Mouse (Mus musculus): ENCODE results near the gene Prox1.

Prox1 gene

DNA sequence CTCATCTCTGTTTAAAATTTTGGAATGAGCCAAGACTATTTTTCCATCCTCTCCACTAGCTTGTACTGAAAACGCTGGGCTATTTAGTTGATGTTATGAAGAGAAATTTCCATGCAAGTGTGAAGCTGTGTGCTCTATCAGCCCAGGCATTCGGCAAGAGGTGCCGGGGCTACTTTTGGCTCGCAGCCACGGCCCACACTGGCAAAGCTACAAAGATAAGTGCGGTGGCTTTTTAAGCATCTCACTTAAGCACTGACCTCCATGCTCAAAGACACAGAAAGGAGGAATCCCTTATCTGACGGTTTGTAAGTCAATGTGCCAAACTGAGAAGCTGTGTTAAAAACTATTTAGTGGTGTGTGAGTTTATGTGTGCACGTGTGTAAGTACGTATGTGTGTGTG lies 26.9 kb downstream of the Prox1 start:
- no peak for DNase-seq (ENCODE audit: low spot score)

DNA sequence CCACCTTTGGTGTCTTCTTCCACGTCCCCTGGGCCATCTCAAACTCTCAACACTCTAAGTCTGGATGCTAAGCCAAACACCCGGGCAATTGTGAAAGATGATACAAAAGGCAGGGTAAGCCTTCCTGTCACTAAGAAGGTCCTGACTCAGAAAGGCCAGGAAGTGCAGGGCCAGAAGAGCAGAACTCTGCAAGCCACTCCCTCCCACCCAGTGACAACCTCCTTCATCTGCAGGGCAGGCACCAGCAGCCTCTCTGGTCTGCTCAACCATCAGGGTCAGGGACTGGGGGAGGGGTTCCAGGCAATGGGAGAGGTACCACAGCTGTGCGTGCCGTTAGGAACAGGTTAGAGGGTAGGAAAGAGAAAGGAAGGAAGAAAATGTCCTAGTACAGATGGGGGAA lies 27.9 kb downstream of the Prox1 start:
- no peak for DNase-seq (ENCODE audit: low spot score)

DNA sequence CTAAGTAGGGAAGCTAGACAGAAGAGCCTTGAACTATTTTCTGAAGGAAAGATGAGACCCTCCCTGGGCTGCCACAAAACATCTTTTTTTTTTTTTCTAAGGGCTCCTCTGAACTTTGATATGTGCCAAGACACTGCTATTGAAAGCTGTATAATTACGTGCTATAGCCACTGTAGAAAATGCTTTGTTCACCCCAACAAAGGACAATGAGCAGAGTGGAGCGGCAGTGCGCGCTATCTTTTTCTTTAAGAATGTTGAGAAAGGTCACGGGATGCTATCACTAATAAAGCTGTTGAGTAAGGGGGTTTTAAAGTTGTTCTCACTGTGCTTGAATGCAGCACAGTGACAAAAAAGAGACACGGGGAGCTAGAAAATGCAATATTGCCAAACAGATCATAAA lies 30.0 kb downstream of the Prox1 start:
- no peak for DNase-seq (ENCODE audit: low spot score)

DNA sequence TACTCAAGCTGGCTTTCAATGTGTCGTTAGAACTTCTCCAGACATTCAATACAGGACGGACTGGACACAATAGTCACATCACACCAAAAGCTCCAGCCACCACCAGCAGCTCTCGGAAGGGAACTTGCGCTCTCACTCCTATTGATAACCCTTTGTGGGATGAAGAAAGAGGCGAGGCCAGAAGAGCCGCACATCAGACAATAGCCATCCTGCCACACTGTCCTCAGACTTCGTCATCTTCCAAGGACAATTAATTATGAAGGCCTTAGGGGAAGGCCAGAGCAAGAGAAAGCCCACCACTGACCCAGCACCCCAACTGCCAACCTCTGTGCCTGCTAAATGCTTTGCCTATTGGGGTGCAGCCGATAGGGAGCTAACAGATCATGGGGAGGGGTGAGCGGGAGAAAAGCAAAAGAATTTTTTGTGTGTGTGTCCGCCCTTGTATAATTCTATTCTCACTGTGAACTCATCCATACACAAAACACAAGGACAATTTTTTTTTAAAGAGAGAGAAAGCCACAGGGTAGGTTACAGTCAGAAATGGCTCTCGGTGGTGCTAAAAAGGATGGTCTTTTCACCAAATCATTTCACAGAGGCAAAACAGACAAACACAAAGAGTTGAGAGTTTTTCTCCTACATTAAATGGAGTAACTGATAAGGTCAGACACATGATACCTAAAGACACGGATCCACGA lies 30.7 kb downstream of the Prox1 start:
- DNase-seq (ENCODE audit: low spot score), result no peak

DNA sequence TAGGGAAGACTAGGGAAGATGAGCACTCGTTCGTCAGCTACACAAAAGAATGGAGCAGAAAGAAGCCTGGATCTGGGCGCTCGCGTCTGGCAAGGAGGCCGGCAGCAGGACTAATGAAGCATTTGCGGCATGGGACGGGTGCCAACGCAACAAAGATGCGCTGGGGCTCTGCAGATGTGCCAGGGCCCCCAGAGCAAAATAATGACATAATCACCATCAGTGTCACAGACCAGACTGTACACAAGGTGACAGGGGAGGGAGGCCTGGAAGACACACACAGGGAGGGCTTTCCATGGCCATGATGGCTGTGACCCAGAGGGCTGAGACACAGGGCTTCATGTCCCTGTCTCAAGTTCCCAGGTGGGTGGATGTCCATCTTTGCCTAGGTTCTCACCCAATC lies 32.6 kb downstream of the Prox1 start:
- no peak for DNase-seq (ENCODE audit: low spot score)

DNA sequence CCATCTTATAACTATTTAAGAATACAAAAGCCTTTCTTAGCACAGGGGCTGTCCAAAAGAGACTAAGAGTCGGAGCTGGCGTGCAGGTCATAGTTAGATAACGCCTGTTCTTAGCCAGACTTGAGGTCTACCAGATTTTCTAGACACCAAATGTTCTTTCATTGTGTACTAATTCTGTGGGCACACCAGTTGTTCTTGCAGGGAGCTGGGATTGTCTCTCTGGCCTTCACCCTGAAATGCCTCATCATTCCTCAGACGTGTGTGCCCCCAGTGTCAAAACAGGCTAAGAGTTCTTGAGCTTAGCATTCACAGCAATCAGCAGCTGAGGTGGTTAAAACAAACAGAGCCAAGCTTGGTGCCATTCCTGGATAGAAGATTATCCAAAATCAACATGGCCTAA lies 37.6 kb downstream of the Prox1 start:
- no peak for DNase-seq (ENCODE audit: low spot score)

DNA sequence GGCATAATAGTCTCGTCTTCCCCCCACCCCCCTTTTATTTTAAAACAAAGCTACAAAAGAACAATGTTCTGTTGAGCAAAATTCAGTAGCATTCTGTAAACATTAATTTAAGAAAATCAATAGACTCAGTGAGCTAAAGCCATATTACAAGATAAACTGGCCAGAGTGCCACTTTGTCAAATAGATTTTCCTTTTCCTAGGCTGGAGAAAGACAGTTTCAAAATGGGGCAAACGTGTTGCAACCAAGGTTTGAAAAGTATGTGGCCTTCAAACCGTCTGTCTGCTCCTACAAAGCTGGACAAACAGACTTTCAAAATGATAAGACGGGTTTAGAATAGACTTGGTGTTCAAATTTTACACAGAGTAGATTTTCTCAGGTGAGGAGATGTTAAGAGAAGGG lies 39.6 kb downstream of the Prox1 start:
- DNase-seq (ENCODE audit: low spot score), result no peak

DNA sequence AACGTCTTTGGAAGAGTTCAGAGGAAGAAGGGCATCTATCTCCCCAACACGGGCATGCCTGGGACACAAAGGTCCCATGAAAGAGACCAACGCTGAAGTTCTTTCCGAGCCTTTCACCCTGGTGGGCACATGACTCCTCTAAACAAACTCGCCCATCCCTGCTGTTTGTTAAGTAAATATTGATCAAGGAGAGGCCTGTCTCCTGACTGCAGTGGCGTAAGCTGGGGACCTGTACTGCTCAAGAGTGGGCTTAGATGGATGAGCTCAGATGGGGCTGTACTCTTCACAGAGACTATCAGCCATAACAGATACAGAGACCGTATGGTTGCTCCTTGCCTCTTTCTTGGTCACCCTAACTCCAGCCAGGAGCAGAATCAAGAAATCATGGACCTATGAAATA lies 41.0 kb downstream of the Prox1 start:
- no peak for DNase-seq (ENCODE audit: low spot score)

DNA sequence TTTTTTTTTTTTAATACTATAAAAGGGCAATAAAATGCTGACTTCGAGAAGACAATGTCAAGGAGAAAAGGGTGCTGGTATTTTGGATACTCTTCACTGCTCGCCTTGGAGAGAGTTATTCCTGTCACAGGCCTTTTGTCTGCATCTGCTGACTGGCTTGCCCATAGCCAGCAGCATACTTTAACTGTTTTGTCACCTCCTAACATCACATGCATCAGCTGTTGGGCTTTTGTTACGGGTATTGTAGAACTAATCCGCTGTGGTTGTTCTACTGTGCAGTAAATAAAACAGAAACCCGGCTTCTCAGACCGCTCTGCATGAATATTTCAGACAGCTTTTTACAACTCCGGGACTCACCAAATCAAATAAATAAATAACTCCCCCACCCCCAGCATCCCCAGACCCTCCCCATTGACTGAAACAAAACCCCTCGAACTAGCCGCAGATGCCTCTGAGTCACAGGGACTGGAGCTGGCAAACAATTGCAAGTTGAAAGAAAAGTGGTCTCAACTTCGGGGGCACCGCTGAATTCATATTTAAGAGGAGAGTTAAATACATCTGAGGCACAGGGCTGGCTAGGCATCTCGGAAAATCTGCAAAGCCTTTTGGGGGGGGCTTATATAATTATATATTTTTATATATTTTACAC lies 41.7 kb downstream of the Prox1 start:
- no peak for DNase-seq (ENCODE audit: low spot score)

DNA sequence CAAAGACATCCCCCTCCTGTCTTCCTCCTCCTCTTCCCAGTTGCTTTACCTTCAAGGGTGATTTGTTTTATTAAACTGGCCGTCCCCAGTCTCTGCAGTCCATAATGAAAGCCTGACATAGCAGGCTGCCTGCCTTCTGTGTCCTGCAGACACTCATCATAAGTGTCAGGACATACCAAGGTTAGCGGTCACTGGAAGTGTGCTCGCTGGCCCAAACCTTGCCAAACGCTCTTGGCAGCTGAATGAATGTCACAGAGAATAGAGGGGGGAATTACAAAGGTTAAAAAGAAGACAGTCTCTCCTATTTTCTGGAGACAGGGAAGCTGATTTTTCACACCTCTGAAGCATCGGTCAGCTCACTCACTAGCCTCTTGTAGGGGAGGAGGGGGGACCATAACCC lies 42.6 kb downstream of the Prox1 start:
- DNase-seq (ENCODE audit: low spot score), result no peak

DNA sequence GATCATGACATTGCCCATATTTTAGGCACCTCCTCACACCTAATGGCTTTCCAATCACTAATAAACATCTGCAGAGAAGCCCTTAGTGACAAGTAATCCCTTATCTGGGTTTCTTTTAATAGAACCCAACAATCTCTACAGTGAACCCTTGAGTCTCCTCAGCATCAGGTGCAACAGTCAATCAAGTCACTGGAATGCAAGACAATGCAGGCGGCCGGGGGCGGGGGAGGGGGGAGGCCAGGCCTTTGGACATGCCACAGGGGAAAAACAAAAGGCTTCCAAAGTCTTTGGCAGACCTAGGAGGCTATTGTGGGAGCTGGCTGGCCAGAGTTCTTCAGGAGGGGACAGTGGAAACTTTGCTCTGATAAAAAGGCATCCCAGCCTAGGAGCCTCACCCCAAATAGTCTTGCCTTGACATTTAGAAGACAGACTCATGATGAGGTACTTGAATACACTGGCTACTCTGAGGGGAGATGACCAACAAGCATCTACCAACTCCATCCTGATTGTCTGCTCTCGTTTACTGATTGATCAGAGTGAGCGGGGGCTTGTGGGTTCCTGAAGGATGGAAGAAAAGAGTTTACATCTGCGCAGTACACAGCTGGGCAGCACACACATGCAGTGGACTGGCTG lies 43.2 kb downstream of the Prox1 start:
- no peak for DNase-seq (ENCODE audit: low spot score)

DNA sequence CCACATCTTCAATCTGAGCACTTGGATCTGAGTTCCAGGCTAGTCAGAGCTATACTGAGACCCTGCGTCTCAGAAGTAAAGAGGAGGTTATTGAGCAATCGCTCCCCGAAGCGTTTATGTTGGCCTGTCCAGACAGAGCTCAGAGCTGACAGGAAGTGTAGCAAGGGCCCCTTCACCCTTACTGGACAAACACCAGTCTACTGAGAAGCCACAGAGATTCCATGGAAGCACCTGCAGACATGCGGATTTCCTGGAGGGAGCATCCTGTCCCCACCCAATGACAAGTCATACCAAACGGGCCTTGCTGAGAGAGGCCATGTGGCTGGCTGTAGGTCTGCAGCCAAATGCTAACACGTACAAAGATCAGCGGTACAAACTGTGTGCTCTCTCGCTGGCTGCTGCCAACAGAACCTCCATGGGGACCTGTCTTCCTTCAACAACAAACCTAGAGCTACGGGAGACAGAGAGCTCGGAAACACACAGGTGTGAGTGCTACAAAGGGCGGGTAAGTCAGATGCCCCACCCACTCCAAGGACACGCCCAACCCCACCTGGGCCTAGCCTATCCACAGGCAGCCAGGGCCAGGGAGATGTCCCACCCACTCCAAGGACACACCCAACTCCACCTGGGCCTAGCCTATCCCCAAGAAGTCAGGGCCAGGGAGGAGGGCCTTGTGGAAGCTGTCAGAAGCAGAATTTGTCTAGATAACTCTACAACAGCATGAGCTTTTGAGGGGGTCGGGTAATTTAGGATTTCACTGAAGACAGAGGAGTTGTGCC lies 45.4 kb downstream of the Prox1 start:
- DNase-seq (ENCODE audit: low spot score), result no peak

DNA sequence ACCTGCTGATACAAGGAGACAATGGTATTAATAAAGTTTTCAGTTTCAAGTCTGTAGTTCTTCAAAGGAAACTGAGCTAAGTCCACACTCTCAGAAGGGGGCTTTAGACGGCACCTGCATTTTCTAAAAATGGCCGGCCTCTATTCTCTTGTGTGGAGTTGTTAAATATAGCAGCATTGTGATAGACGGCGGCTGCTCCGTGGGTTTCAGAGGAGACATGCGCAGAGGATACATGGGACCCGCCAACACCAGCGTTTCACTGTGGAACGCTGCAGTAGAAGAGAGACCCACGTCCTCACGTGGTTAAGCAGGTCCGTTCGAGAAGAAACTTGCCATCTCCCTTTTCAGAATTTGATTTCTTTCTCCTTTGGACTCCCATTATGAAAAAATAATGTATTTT lies 47.1 kb downstream of the Prox1 start:
- DNase-seq (ENCODE audit: low spot score), result no peak

DNA sequence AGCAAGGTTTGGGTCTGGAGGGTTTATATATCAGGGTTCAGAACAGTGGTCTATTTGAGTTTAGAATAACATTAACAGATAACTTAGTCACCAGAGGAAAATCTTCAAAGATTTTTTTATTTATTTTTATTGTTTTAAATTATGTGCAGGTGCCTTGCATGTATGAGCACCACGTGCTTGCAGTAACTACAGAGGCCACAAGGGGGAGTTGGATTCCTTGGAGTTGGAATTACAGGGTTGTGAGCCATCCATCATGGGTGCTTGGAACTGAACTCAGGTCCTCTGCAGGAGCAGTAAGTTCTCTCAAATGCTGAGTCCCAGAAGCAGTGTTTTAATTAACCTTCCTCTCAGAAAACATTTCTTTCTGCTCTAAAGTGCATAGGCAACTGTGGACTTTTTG lies 54.5 kb downstream of the Prox1 start:
- no peak for DNase-seq (ENCODE audit: low spot score)

DNA sequence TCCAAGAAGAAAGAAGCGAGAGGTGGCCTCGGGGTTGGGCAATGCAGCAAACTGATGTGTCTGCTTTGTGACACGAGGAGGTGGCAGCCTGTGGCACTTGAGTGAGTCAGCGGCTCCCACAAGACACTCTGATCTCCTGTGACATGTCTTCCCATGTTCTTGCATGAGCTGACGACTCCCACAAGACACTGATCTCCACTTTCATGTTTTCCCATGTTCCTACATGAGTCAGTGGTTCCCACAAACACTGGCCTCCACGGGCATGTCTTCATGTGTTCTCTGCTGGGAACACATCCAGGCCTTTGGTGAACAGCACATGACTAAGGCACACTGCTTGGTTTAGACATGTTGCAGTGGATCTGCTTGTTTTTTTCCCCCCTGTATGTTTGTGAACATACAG lies 58.8 kb downstream of the Prox1 start:
- DNase-seq (ENCODE audit: low spot score), result no peak

DNA sequence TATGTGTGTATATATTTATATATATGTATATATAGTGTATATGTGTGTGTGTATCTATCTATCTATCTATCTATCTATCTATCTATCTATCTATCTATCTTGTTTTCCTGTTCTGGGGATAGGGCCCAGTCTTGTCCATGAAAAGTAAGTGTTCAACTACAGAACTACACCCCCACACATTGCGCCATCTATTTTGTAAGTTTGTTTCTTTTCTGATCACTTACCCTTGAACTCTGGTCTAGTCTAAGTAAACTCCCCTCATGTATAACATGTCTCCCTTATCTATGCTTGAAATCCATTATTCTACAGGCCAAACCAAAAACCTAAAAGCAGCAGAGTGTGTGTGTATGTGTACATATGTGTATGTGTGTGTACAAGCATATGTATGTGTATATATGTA lies 62.9 kb downstream of the Prox1 start:
- no peak for DNase-seq (ENCODE audit: low spot score)

DNA sequence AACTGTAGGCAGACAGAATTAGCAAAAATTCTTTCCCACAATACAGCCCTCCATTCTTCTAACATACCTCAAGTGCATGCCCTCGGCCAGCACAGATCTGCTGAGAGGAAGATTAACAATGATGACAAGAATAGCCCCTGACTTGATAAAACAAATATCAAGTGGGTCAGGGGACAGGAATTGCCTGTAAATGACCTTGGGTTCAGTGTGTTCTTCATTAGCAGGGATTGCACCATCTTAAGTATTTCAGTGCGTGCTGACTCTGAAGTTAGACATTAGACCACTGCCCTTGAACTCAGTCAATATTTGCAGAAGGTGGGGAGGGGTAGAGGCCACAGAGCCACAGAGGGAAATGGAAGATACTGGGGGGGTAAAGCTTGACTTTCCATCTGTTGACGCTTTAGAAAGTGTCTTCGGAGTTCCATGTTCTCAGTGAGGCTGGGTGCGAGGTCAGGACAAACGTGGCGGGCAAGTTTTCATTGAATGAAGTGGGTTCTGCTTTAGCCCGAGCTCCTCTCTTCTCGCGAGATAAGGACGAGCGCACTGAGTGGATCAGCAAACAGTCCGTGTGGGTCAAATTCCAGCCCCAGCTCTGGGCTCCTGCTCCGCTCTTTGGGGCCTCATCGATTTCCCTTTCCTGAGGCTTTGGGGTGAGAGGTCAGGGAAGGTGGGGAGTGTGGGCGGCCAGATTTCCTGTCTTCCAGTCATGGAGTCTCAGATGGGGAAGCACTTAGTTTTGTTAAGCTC lies 63.7 kb downstream of the Prox1 start:
- DNase-seq (ENCODE audit: low spot score), result no peak

DNA sequence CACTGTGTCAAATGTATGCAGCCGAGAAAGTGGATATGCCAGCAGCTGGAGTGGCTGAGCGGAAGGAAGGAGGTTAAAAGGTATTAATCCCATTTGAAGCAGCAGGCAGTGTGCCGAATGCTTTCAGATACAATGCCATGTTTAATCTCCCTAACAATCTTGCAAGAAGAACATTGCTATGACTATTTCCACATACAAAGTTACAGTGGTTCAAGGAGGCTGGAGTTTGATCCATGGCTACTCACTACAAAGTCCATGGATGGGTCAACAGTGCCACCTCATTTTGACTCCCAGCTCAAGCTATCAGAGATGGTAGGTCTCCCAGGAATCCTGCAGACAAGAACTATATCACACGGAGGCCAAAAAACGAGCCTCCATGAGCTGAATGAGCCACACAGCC lies 64.5 kb downstream of the Prox1 start:
- no peak for DNase-seq (ENCODE audit: low spot score)

DNA sequence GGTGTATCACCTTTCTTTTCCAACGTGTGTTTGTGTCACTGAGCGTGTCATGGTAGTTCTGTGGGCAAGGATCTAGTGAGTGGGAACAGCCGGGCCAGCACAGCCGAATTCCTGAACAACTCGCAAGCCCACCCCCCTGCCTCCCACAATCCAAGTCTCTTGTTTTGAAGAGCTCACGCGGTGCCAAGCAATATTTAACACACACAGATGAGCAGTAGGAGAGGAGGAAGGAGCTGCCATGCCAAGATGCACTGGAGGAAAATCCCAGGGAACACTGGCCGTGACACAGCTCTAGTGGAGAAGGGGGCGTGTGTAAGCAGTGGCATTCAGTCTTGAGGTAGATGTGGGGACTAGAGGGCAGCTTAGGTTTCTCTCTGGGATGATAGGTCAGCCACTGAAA lies 77.2 kb downstream of the Prox1 start:
- DNase-seq (ENCODE audit: low spot score), result no peak

DNA sequence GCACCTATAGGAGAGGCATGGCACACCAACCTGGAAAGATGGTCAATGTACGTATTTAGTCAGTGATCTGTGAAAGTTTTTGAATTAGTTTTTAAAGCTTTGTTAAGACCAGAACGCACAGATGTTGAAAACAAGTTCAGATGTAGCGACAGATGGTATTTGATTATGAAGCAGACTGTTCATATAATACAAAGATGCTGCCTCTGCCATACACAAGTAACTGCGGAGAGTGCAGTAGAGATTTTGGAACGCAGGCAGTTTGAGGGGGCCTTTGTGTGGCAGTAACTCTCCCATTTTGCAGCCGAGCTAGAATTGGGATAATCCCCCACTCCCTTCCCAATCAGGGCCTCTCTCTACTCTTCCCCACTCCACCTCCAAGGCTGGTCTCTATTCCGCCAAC lies 78.4 kb downstream of the Prox1 start:
- peak; percentile 74 for DNase-seq (ENCODE audit: low spot score)

DNA sequence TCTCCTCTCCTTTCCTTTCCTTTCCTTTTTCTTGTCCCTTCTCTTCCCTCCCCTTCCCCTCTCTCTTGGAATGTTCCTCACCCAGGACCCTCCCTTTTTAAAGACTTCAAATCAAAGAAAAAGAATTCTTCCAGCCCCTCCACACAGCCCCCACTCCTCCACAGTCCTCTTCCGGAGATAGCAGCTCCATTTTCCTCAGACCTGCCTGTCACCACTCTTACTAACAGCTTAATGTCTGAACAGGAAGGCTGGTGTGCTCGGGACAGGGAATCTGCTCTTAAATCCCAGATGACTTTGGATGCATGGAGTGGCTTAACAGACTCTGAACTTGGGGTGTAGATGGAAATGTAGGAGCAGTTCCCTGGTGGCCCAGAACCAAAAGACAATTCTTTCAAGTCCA lies 81.6 kb downstream of the Prox1 start:
- DNase-seq (ENCODE audit: low spot score), result no peak

DNA sequence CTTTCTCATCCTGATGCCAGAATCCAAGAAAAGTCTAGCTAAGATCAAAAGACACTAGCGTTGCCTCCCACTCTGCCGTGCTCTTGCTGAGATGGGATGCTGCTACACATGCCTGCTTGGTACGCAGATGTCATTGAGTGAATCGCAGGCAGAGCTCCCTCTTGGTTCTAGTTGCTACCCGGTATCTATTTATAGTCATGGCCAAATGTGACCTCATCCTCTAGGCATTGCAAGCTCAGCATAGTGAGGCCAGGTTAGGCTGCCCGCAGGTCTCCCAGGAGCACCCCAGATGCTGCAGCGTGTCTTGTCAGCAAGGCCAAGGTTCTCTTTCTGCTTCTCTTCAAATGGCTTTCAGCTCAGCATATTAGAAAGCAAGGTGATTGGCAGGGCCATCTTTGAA lies 84.8 kb downstream of the Prox1 start:
- DNase-seq (ENCODE audit: low spot score), result no peak
